Mouse (Mus musculus) CH12.LX (cell line): ENCODE measurements around the gene Fam90a1a. TPM values are rescaled to one million over a fixed set of nuclear protein-coding genes. Genes with fewer than 3 reads are reported as not detected.

Experiments used
- polyA plus RNA-seq: library from polyadenylated mRNA; unstranded; fragments of >175 nt; gene quantifications from 2 replicates; pipeline ENCODE4 v1.2.1, GENCODE M21; 2012; ENCODE audit warnings: low read depth; ENCODE audit not compliant: insufficient read length
- total RNA-seq, 2 experiments: library from RNA; depleted of rRNA; stranded (reverse); fragments of 300-350 nt in 1 of 2; fragments of >200 nt in 1 of 2; gene quantifications; 2 replicates each; pipeline ENCODE4 v1.2.3; 2012 to 2014

Gene Fam90a1a
- total and polyA plus RNA-seq, 3 experiments: not detected

Other genes with a start within 250 kb of the Fam90a1a start
- gene Defa24, start 224.2 kb upstream of the Fam90a1a start, total RNA-seq (2012; rRNA removed): not detected in 2 replicates
- gene Defa24, start 224.2 kb upstream of the Fam90a1a start, total RNA-seq (2014; rRNA removed): not detected in 2 replicates
- gene Defa24, start 224.2 kb upstream of the Fam90a1a start, polyA plus RNA-seq: not detected in 2 replicates
- gene Defb50, start 135.2 kb upstream of the Fam90a1a start, total RNA-seq (2012; rRNA removed): not detected in 2 replicates
- gene Defb50, start 135.2 kb upstream of the Fam90a1a start, total RNA-seq (2014; rRNA removed): not detected in 2 replicates
- gene Defb50, start 135.2 kb upstream of the Fam90a1a start, polyA plus RNA-seq: not detected in 2 replicates
- gene Defb2, start 118.8 kb upstream of the Fam90a1a start, total RNA-seq (2012; rRNA removed): not detected in 2 replicates
- not detected in 2 replicates for gene Defb2, start 118.8 kb upstream of the Fam90a1a start, total RNA-seq (2014; rRNA removed)
- not detected in 2 replicates for gene Defb2, start 118.8 kb upstream of the Fam90a1a start, polyA plus RNA-seq
- not detected in 2 replicates for gene Defb10, start 99.8 kb upstream of the Fam90a1a start, total RNA-seq (2012; rRNA removed)
- gene Defb10, start 99.8 kb upstream of the Fam90a1a start, total RNA-seq (2014; rRNA removed): not detected in 2 replicates
- gene Defb10, start 99.8 kb upstream of the Fam90a1a start, polyA plus RNA-seq: not detected in 2 replicates
- not detected in 2 replicates for gene Defb9, start 73.3 kb upstream of the Fam90a1a start, total RNA-seq (2012; rRNA removed)
- not detected in 2 replicates for gene Defb9, start 73.3 kb upstream of the Fam90a1a start, total RNA-seq (2014; rRNA removed)
- not detected in 2 replicates for gene Defb9, start 73.3 kb upstream of the Fam90a1a start, polyA plus RNA-seq
- gene Defb11, start 52.3 kb upstream of the Fam90a1a start, total RNA-seq (2012; rRNA removed): not detected in 2 replicates
- gene Defb11, start 52.3 kb upstream of the Fam90a1a start, total RNA-seq (2014; rRNA removed): not detected in 2 replicates
- gene Defb11, start 52.3 kb upstream of the Fam90a1a start, polyA plus RNA-seq: not detected in 2 replicates
- gene Defb15, start 26.0 kb upstream of the Fam90a1a start, total RNA-seq (2012; rRNA removed): not detected in 2 replicates
- gene Defb15, start 26.0 kb upstream of the Fam90a1a start, total RNA-seq (2014; rRNA removed): not detected in 2 replicates
- not detected in 2 replicates for gene Defb15, start 26.0 kb upstream of the Fam90a1a start, polyA plus RNA-seq
- not detected in 2 replicates for gene Defb35, start 20.4 kb upstream of the Fam90a1a start, total RNA-seq (2012; rRNA removed)
- not detected in 2 replicates for gene Defb35, start 20.4 kb upstream of the Fam90a1a start, total RNA-seq (2014; rRNA removed)
- gene Defb35, start 20.4 kb upstream of the Fam90a1a start, polyA plus RNA-seq: not detected in 2 replicates
- not detected in 2 replicates for gene Defb13, start 12.0 kb upstream of the Fam90a1a start, total RNA-seq (2012; rRNA removed)
- gene Defb13, start 12.0 kb upstream of the Fam90a1a start, total RNA-seq (2014; rRNA removed): not detected in 2 replicates
- gene Defb13, start 12.0 kb upstream of the Fam90a1a start, polyA plus RNA-seq: not detected in 2 replicates
- gene Ccdc70, start 11.1 kb downstream of the Fam90a1a start, total RNA-seq (2012; rRNA removed): not detected in 2 replicates
- not detected in 2 replicates for gene Ccdc70, start 11.1 kb downstream of the Fam90a1a start, total RNA-seq (2014; rRNA removed)
- gene Ccdc70, start 11.1 kb downstream of the Fam90a1a start, polyA plus RNA-seq: not detected in 2 replicates
- gene Atp7b, start 101.6 kb downstream of the Fam90a1a start, total RNA-seq (2012; rRNA removed): 2.9 and 3.1 TPM in 2 replicates
- gene Atp7b, start 101.6 kb downstream of the Fam90a1a start, total RNA-seq (2014; rRNA removed): 0.47 and 0.51 TPM in 2 replicates
- 1.2 and 1.5 TPM in 2 replicates for gene Atp7b, start 101.6 kb downstream of the Fam90a1a start, polyA plus RNA-seq
- 13.7 and 14.3 TPM in 2 replicates for gene Alg11, start 102.0 kb downstream of the Fam90a1a start, total RNA-seq (2012; rRNA removed)
- 14.3 and 16.1 TPM in 2 replicates for gene Alg11, start 102.0 kb downstream of the Fam90a1a start, total RNA-seq (2014; rRNA removed)
- gene Alg11, start 102.0 kb downstream of the Fam90a1a start, polyA plus RNA-seq: 10.9 and 11.9 TPM in 2 replicates
- gene Nek5, start 166.3 kb downstream of the Fam90a1a start, total RNA-seq (2012; rRNA removed): not detected in 2 replicates
- gene Nek5, start 166.3 kb downstream of the Fam90a1a start, total RNA-seq (2014; rRNA removed): not detected in 2 replicates
- gene Nek5, start 166.3 kb downstream of the Fam90a1a start, polyA plus RNA-seq: not detected in 2 replicates
- 4.0 and 4.7 TPM in 2 replicates for gene Nek3, start 207.7 kb downstream of the Fam90a1a start, total RNA-seq (2012; rRNA removed)
- gene Nek3, start 207.7 kb downstream of the Fam90a1a start, total RNA-seq (2014; rRNA removed): 4.1 and 4.4 TPM in 2 replicates
- gene Nek3, start 207.7 kb downstream of the Fam90a1a start, polyA plus RNA-seq: 3.3 and 3.4 TPM in 2 replicates
- 19.5 and 24.7 TPM in 2 replicates for gene Ckap2, start 227.1 kb downstream of the Fam90a1a start, total RNA-seq (2012; rRNA removed)
- gene Ckap2, start 227.1 kb downstream of the Fam90a1a start, total RNA-seq (2014; rRNA removed): 48.8 and 53.2 TPM in 2 replicates
- 31.3 and 36.4 TPM in 2 replicates for gene Ckap2, start 227.1 kb downstream of the Fam90a1a start, polyA plus RNA-seq
- 17.8 and 21.2 TPM in 2 replicates for gene Vps36, start 234.1 kb downstream of the Fam90a1a start, total RNA-seq (2012; rRNA removed)
- 24.7 and 25.9 TPM in 2 replicates for gene Vps36, start 234.1 kb downstream of the Fam90a1a start, total RNA-seq (2014; rRNA removed)
- gene Vps36, start 234.1 kb downstream of the Fam90a1a start, polyA plus RNA-seq: 43.1 and 46.5 TPM in 2 replicates